33 mouse cellular contexts compared by ENCODE assay signal in genomic region chr5:114170345-114170744, GRCm38 (mm10).
"Had no signal": no experiment of that assay in that cellular context is flagged by ENCODE, and none has a peak within 500 bp of the region (broad histone marks: within the 10 kb centered on the region; RNA-seq: fewer than 3 reads in every experiment).

No protein-coding gene starts in this region.

- H3K4me1 ChIP-seq: neural tube, embryonic 12.5 days had no signal

- H3K9ac ChIP-seq: limb, embryonic 12.5 days; limb, embryonic 13.5 days; limb, embryonic 15.5 days; liver, embryonic 12.5 days; liver, embryonic 13.5 days; liver, embryonic 14.5 days; liver, embryonic 15.5 days; liver, postnatal 0 days; lung, embryonic 14.5 days; lung, embryonic 15.5 days; midbrain, embryonic 12.5 days; midbrain, embryonic 13.5 days; midbrain, embryonic 15.5 days; neural tube, embryonic 12.5 days; neural tube, embryonic 13.5 days had no signal

- H3K27ac ChIP-seq: limb, embryonic 10.5 days; limb, embryonic 12.5 days; limb, embryonic 13.5 days; limb, embryonic 15.5 days; liver, embryonic 12.5 days; liver, embryonic 13.5 days; liver, embryonic 14.5 days; liver, embryonic 15.5 days; lung, embryonic 15.5 days; macrophage; midbrain, embryonic 10.5 days; midbrain, embryonic 12.5 days; midbrain, embryonic 13.5 days; midbrain, embryonic 15.5 days; neural tube, embryonic 12.5 days; neural tube, embryonic 13.5 days had no signal

- H3K4me2 ChIP-seq: limb, embryonic 12.5 days; limb, embryonic 13.5 days; limb, embryonic 15.5 days; liver, embryonic 11.5 days; liver, embryonic 12.5 days; liver, embryonic 13.5 days; liver, embryonic 15.5 days; lung, embryonic 14.5 days; lung, embryonic 15.5 days; midbrain, embryonic 11.5 days; midbrain, embryonic 12.5 days; midbrain, embryonic 13.5 days; midbrain, embryonic 15.5 days; neural tube, embryonic 12.5 days; neural tube, embryonic 13.5 days had no signal

- H3K36me3 ChIP-seq: limb, embryonic 10.5 days; limb, embryonic 12.5 days; limb, embryonic 13.5 days; limb, embryonic 15.5 days; liver, embryonic 12.5 days; liver, embryonic 13.5 days; liver, embryonic 15.5 days; lung, embryonic 15.5 days; midbrain, embryonic 10.5 days; midbrain, embryonic 12.5 days; midbrain, embryonic 13.5 days; midbrain, embryonic 15.5 days; neural tube, embryonic 12.5 days; neural tube, embryonic 13.5 days had no signal

- ATAC-seq: liver, embryonic 12.5 days; liver, postnatal 0 days; lung, postnatal 0 days; midbrain, embryonic 13.5 days; midbrain, embryonic 15.5 days; midbrain, embryonic 16.5 days had no signal

- H3K9me3 ChIP-seq: limb, embryonic 10.5 days; limb, embryonic 12.5 days; limb, embryonic 13.5 days; limb, embryonic 15.5 days; liver, embryonic 12.5 days; liver, embryonic 13.5 days; liver, embryonic 15.5 days; lung, embryonic 15.5 days; midbrain, embryonic 10.5 days; midbrain, embryonic 12.5 days; midbrain, embryonic 13.5 days; midbrain, embryonic 15.5 days; neural tube, embryonic 12.5 days; neural tube, embryonic 13.5 days had no signal

- DNase-seq: left cerebral cortex, postnatal 4 days; liver; liver, embryonic 13.5 days; liver, postnatal 0 days; lung, adult 18-20 months; lung, adult 2 months; lung, embryonic 14.5 days; lung, postnatal 10 days; lung, postnatal 14 days; lung, postnatal 36 days; lung, postnatal 4 days; midbrain, embryonic 14.5 days had no signal

- H3K27me3 ChIP-seq: limb, embryonic 15.5 days; lung, embryonic 15.5 days had no signal

- H3K4me3 ChIP-seq: limb, embryonic 10.5 days; limb, embryonic 12.5 days; limb, embryonic 13.5 days; limb, embryonic 15.5 days; liver, embryonic 12.5 days; liver, embryonic 13.5 days; liver, embryonic 15.5 days; lung, embryonic 15.5 days; megakaryocyte, embryonic 14.5 days; midbrain, embryonic 10.5 days; midbrain, embryonic 12.5 days; midbrain, embryonic 13.5 days; midbrain, embryonic 15.5 days; myocyte; neural tube, embryonic 12.5 days; neural tube, embryonic 13.5 days had no signal
